Mouse (Mus musculus) olfactory bulb, adult 2 months (tissue): ENCODE measurements at regions not wholly inside any gene's neighbourhood (a gene's known extent, or its start where the extent isn't known, plus 50 kb on each side); places are given as distances from the start of the nearest gene placed in this dataset.

ENCODE experiments used
- CTCF ChIP-seq: fragments of 200-500 bp; IDR thresholded peaks from 2 replicates; pipeline ENCODE4 v1.5.1; 2012; ENCODE audit warnings: low read depth, mild to moderate bottlenecking, low read length, moderate library complexity; ENCODE audit not compliant: insufficient read depth
- POLR2A ChIP-seq: fragments of 200-500 bp; IDR thresholded peaks from 2 replicates; pipeline ENCODE4 v1.6.1; 2012; ENCODE audit warnings: mild to moderate bottlenecking, low read depth, low read length, moderate library complexity; ENCODE audit not compliant: insufficient read depth

DNA sequence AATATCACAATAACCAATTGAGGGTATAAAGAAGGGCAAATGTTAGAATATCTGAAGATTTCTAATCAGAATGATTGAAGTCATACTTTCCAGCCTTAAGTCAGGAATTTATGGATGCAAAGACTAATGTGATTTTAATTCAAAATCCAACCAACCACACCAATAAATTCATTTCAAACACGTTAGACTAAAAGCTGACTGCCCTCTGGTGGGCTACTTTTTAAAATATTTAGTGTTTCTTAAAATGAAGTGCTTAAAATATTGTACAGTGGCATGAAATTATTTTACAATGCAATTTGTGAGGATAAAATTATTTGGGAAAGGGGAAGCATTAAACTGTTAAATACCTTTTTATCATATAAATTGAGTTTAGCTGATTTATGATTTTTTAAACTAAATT lies 154.4 kb upstream of the Sp4 start:
- TF ChIP-seq CTCF (no peak), POLR2A (no peak)
